In genomic region chr11:101253613-101254389, GRCm38 (mm10) we compare ENCODE assay signal across 8 mouse cellular contexts. TPM values are rescaled to one million over a fixed set of nuclear protein-coding genes. Genes with fewer than 3 reads are reported as not detected.
A peak's percentile ranks its signal among the peaks of the same experiment; 100 is the strongest.
DNase-seq lines count a peak whose midpoint lies in the region; ATAC-seq and TF ChIP-seq lines count a peak whose summit lies in the region.

Gene Vps25 (plus strand): TSS chr11:101253707.

- peak; percentile 79 for DNase-seq in gastrocnemius, postnatal 10 days
- DNase-seq in induced T-regulatory cell, adult 2 months (ENCODE audit: low read depth), result peak; percentile 92
- DNase-seq in left cerebral cortex, adult 8-10 months (ENCODE audit: low spot score in 2 of 2), result peak; percentile 71 to 76
- peak; percentile 87 to 89 for DNase-seq in right cerebral cortex, adult 2 months (ENCODE audit: low spot score in 2 of 2)
- peak; percentile 77 for DNase-seq in urinary bladder, postnatal 25 days (ENCODE audit: low spot score)

- H3K36me3 ChIP-seq in megakaryocyte, embryonic 14.5 days (replicated peaks; ENCODE audit: low read length), result peaks cover 32% of the 10 kb centered on the region

- H3K27me3 ChIP-seq in megakaryocyte, embryonic 14.5 days (replicated peaks), result no peaks in the 10 kb centered on the region

- H3K27ac ChIP-seq in cortical plate, adult 2 months (ENCODE audit: insufficient read depth, low read length), result peak within 1 kb of the TSS; percentile 76

- H3K4me3 ChIP-seq in cortical plate, adult 2 months (ENCODE audit: insufficient read depth, low read length), result peak within 1 kb of the TSS; percentile 88
- H3K4me3 ChIP-seq in megakaryocyte, embryonic 14.5 days (replicated peaks), result peak within 1 kb of the TSS; percentile 99

- peak; percentile 83 for TF ChIP-seq POLR2A in cortical plate, adult 2 months (IDR thresholded peaks at IDR 0.05; ENCODE audit: extremely low read depth, insufficient read depth, low read length)

- H3K4me1 ChIP-seq in cortical plate, adult 2 months (ENCODE audit: control insufficient read depth, insufficient read depth, low read length), result peaks cover 2% of the 10 kb centered on the region
- H3K4me1 ChIP-seq in megakaryocyte, embryonic 14.5 days, result peaks cover 45% of the 10 kb centered on the region

- H3K9me3 ChIP-seq in megakaryocyte, embryonic 14.5 days, result no peaks in the 10 kb centered on the region

- peak; percentile 92 for ATAC-seq in activated CD4-positive, CD25-positive, alpha-beta regulatory T cell, adult 4 months

- no peak for TF ChIP-seq CTCF in cortical plate, adult 2 months (IDR thresholded peaks at IDR 0.05; ENCODE audit: extremely low read depth, insufficient read depth, low read length)

RNA-seq across cellular contexts. Expression of gene Vps25, which starts in this region (rescaled TPM):
- polyA plus RNA-seq in activated CD4-positive, CD25-positive, alpha-beta regulatory T cell, adult 4 months (2017; shearing (Covaris generic)), result 100 to 1,000 TPM; 122 to 153 TPM
- 55.6 and 58.8 TPM in 2 replicates for polyA plus RNA-seq in cortical plate, adult 2 months (2012; rRNA removed)
- total RNA-seq in gastrocnemius, postnatal 10 days (2021), result 10 to 100 TPM; 40.1 to 44.3 TPM
- 10 to 100 TPM; 56.7 to 70.0 (median 65.8) TPM for total RNA-seq in left cerebral cortex, adult 8-10 months (2022)
- 100 and 168 TPM in 2 replicates for polyA plus RNA-seq in megakaryocyte, embryonic 14.5 days (2012; ENCODE audit: insufficient read depth, low replicate concordance)

Comparison
In these comparisons a context has a peak if more than half of its experiments do, and no peak if none do; other contexts are left out.
1. Peak in every context shown above with its lines: DNase-seq, ATAC-seq, H3K4me3 ChIP-seq and H3K27ac ChIP-seq.